Mouse (Mus musculus) c-Kit-negative CD71-positive TER-119-positive erythroid progenitor cells, embryonic 14.5 days (primary cell): Measurements from ENCODE around the gene Prkcb.

Source experiments
- DNase-seq: peaks from one replicate; pipeline ENCODE4 v3.0.0-alpha.2; 2013; ENCODE audit warnings: low read depth, low spot score

Prkcb gene

DNA sequence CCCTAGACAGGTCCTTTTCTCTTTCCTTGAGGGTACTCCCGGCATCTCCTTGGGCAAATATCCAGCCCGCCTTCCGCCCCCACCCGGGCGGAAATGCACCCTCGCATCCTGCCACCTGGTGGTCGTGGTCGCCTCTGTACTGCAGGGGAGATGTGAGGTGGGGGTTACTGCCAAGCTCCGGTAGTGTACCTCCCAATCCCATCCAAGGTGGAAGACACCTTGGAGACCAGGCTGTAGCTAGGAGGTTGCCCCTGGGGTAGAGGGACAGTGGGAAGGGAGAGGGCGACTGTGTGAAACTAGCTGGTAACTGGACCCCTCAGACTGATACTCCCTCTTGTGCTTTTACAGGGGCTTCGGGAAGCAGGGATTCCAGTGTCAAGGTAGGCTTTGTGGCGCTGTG is 1.6 kb downstream of the Prkcb start:
- no peak for DNase-seq

DNA sequence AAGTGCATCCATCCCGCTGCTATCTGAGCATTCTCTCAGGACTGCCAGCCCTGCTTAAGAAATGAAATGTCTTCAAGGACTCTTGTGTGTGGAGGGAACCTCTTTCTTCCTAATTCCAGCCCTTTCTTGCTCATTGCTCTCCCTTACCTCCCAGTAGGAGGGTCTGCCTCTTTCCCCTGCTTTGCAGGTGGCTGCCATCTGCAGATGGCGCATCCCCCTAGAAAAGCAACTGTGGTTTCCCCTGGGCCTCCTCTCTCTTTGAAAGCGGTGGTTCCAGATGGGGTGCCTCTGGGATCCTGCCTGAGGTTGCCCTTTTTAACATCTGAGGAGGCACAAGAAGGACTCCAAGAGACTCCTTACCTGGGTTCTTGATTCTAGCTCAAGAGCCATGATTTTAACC is 2.2 kb downstream of the Prkcb start:
- no peak for DNase-seq

DNA sequence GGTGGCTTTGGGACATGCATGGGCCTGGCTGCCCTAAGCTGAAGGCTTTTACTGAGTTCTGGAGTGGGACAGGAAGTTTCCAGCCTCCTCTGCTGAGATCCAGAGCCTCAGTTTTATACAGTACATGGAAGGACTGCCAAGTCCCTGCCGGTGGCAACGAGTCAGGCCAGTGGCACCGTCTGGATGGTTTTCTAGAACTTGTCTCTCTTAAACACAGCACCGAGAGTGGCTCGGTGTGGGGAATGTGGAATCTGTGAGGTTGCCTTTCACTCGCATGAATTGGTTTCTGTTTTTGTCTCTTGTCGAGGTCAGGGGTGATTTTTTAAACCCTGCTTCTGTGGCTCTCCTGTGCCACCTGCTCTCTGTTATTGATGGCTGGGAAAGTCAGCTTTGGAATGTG is 3.6 kb downstream of the Prkcb start:
- no peak for DNase-seq

DNA sequence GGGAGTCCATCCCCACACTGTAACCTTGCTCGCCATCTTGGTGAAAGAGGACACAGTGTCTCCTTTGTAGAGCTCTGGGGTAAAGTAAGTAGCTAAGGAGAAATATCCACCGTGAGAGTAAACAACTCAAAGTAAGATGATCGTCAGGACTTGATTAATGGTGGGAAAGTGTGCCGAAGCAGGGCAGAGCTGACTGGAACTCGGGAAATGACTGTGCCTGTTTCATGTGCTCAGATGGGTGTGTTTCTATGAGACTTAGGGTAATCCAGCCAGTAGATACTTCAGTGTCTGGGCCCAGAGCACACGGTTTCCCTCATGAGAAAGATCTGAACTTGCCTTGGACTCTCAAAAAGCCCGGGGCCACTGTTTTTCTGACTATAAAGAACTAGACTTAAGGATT is 5.6 kb downstream of the Prkcb start:
- DNase-seq, result no peak

DNA sequence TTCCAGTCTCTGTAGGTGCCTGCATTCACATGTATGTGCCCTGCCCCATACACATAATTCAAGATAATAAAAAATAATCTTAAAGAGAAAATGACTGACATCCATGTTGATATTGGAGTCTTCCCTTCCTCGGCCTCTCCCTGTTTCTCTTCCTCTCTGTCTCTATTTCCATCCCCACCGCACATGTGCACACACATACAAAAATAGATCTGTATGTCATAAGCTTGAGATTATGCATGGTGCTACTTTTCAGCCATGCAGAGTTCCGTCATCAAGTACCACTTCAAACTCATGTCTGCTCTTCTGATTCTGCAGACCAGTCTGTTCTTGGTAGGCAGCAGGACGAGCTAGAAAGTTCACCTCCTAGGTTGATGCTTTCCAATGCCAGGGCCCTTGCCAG is 6.8 kb downstream of the Prkcb start:
- DNase-seq, result no peak

DNA sequence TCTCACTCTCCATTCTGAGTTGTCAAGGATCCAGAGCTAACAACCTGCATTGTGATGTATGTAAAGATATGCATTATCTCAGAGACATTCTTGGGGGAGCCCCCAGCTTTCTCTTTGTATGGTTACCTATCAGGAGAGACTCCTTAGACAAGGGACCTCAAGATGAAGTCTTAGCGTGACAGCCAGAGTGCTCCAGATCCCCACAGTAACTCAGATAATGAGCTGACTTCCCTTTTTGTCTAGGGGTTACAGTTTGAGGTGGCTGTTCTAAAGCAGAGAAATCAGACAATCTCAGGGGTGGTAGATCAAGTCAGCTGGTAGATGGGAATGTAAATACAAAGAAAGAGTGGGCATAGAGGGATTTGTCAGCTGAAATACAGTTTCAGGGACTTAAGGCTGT is 7.8 kb downstream of the Prkcb start:
- DNase-seq, result no peak

DNA sequence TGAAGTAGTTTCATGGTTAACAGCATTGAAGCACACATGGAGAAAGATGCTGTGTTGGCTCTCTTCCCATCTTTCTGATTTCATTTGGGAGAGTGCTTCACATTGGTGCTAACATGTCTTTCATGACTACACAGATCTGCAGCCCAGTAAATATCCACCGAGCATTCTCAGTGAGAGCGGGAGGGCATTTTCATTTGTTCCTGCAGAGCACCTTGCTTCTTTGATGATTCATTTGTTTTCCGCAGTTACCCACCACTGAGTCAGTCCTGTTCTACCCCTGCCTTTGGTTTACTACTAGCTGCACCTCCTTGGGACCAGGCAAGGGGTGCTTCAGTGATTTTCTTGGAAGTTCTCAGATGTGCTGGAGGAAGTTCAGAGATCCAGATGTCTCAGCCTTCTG is 8.3 kb downstream of the Prkcb start:
- DNase-seq, result no peak

DNA sequence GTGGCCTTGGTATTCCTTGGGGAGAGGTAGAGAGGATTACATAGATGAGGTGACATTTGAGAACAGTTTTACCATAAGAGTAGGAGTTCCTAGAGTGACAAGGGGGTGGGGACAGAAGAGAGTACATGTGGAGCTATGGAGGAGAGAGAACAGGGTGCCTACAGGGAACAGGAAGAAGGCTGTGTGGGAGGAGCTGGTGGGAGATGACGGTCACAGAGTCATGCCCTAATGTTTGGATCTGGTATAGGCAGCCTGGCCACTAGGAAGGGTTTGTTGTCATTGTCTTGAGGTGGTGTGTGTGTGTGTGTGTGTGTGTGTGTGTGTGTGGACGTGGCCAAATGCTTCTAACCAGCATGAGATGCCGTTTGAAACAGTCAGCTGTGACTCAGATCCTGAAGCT is 9.1 kb downstream of the Prkcb start:
- DNase-seq, result no peak

DNA sequence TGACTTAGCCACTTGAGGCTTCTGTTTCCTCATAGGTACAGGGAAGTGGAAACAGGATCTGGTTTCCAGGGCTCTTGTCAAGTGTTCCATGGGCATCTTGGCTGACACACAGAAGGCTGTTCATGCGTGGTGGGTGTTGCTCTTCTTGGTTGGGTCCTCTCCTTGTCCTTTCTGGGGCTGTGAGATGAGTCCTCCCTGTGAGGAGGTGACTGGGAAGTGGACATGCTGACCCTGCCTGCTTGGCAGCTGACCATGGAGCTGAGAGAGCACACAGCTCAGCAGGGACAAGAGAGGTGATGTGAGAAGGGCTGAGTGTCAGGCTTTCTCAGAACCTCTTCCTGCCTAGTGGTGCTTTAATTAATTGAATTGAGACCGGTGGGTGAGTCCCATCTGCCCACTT is 10.2 kb downstream of the Prkcb start:
- no peak for DNase-seq

DNA sequence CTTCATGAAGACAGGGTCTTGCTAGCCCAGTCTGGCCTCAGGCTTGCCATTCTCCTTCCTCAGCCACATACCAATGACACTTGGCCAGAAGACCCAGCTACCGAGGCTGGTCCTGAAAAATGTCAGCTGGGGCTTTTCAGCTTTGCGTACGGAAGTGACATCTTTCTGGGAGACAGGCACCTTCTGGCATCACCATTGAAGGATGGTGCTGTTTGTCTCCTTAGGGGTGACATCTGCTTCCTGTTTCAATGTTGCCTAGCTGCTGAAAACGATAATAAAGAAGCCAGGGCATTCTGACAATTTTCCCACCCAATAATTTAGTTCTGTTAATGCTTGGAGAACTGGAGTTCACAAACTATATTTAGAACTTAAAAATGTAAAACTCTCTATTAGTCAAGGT is 12.0 kb downstream of the Prkcb start:
- no peak for DNase-seq

DNA sequence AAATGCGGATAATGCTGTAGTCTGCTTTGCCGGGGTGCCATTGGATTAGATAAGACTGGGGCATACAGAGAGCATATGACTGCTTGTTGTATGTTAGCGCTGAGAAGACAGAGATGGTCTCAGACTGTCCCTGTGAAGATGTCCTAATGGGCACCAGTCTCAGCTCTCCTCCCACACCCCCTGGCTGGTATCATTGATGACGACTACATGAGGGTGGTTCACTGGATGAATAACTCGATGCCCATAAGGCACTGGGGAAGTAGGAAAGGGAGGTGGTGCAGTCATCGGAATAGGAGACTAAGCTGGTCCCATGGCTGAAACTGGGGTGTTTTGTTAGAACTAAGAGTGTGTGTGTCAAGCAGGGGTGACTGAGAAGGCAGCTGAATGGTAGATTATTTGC is 14.0 kb downstream of the Prkcb start:
- no peak for DNase-seq

DNA sequence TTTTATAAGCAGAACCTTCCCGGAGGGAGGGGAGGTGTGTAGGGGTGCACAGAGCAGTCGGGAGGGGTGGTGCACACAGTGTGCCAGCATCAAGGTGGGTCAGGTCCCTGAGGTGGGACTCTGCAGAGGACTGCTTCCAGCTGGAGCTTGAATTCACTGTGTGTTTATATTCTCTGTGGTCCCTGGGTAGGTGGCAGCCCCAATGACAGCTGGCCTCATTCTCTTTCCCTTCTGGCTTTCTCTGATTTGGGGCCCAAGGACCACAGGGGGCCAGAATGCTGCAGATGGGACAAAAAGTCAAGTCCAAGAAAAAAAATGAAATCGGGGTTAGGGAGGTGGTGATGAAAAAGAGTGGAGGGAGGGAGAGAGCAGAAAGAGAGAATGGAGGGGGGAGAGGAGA is 15.4 kb downstream of the Prkcb start:
- DNase-seq, result no peak

DNA sequence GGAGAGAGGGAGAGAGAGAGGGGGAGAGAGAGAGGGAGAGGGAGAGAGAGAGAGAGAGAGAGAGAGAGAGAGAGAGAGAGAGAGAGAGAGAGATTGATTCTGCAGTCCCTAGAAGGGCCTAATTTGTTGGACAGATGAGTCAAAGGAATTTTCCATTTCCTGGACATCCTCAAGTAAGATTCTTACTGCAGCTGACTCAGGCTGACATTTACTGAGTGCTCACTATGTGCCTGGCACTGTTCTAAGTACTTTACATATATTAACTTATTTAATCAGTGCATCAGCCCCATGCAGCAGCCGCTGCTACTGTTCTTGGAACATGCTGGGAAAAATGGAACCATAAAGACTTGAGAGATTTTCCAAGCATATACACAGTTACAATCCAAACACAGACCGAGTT is 16.0 kb downstream of the Prkcb start:
- no peak for DNase-seq

DNA sequence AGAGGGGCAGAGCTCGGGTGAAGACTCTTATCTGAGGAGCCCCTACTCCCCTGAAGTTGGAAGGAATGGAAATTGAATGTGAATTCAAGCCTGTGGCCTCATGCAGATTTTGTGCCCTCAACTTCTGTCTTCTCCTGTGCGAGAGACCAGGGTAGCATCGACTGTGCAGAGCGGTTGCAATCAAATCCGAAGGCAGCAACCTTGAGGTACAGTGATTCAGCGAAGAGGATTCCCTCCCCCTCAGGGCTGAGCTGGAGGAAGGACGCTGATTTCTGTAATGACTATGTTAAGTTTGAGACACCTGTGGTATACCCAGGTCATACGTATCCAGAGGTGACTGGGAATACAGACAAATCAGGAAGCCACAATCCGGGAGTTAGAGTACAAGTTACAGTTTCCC is 18.7 kb downstream of the Prkcb start:
- DNase-seq, result no peak

DNA sequence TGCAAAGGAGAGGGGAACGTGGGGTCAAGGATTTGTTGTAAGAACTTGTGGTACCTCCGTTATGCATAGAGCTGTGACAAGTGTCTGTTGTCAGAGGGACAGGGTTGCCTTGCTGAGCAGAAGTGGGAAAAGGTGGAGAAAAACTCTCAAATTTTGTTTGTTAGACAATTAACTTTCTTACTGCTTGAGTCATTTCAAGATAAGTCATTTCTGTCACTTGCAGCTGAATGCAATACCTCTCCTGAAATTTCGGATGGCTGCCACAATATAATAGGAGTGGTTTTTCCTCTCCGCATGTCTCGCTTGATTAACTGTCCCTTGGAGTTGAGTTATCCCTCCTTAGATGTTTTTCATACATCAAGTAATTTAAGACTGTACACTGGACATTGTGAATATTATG is 20.1 kb downstream of the Prkcb start:
- no peak for DNase-seq

DNA sequence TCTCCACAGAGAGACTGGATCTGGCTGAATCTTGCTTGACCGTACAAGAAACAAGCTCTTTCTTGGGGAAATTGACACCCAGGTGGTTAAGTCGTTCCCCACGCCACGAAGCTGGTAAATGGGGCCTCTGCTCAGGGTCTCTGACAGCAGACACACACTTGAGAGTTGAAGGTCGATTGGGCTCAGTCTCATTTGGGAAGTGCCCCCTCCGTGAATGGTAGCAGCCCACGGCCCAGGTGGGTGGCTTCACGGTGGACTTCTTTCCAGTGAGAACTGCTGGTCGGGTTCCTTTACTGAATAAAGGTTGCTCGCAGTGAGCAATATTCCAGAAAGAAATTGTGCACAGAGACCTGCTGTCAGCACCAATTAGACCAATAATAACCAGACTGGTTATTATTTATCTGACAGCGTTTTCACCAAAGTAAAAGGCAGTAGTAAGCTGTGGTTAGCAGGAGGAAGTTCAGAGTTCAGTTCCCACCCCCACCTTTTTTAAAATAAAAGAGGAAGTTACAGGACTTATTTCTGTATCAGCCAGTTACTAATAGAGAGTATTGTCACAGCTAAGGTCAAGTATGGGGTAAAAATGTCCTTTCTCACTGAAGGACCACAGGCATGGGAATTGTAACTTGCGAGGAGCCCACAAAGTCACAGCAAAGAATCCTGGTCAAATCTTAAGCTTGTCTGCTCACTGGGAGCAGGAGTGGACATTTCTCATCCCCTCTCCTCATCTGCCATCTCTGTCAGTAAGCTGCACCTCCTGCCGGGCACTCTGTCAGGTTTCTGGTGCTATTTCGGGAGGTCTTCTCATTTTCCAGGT is 21.6 kb downstream of the Prkcb start:
- no peak for DNase-seq

DNA sequence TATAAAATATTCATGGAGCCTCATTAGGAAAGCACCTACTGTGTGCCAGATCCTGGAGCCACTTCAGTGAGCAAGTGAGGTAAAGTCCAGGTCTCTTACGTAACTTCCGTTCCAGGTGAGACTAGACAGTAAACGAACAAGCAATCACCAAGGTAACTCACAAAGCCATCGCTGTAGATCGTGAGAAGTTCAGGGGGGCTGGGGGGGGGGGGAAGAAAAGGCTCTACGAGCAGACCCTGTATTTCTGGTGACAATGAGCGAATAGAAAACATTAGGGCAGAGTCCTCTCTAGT is 22.1 kb downstream of the Prkcb start:
- no peak for DNase-seq

DNA sequence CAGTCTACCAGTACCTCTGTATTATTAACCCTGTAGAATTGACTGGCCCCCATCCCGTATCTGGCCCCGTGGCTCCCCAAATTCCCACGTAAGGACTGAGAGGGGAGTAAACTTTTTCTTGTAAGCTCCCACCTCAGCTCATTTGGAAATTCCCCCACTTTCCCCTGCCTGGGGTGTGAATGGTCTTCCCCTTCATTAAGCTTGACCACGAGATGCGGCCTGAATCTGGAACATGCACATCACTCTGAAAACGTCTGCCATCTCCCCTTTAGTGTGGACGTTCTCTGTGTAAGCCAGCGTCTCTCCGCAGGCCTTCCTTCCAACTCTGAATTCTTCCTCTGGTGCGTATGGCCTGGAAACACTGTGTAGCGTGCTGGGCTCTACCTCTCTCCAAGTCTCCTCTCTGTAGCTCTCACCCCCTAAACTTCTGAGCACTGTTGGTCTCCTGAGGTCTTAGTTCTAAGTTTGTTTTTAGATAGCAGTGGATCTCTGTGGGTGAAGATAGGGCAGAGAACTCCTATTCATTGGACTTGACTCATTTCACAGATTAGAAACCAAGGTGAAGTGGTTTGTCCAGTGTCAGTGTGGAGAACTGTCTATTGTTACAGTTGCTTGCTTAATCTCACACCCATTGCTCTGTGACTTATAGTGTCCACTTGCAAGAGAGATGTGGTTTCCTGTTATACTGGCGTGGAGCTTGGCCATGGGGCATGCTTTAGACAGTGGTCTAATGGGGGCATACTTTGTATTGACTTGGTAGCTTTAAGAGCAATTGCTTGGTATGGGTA is 25.3 kb downstream of the Prkcb start:
- no peak for DNase-seq

DNA sequence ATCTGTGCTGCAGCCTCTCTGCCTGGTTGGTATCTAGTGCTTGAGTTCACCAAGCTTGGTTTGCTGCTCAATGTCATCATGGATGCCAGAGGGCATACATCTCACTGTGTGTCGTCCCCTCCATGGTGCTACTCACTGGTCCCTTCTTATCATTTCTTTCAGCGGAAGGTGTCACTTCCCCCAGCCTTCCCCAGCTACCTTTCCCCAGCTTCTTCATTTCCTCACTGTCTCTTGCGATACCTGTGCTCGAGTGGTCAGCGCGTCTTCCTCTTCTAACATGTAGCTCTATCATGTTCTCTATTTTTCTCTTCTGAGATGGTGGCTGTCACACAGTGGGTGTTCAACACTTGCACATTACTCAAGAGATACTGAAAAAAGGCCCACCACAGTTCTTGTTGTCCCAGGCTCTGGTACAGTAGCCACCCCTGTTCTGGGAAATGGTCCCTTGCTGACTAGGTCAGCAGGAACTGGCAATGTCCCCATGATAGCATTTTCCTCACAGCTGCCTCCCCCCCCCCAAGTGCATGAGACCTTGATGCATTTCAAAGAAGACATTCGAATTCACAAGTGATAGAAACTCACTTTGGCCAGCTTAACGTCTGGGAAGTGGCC is 27.3 kb downstream of the Prkcb start:
- no peak for DNase-seq

DNA sequence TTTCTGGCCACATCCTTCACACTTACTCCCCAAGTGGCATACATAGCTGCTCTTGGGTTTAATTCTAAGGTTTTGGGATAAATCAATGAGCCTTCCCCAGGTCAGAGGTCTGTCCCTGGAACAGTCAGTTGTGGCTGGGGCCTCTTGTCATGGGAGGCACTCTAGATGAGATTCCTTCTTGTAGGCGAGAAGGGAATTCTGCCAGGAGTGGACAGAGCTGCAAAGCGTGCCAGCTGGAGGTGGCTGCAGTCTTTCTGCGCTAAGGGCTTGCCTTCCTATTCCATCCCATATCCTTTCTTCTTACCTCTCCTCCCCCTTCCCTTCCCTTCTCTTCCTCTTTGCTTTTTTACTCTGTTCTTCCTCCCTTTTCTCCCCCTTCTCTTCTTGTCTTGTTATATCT is 28.1 kb downstream of the Prkcb start:
- no peak for DNase-seq

DNA sequence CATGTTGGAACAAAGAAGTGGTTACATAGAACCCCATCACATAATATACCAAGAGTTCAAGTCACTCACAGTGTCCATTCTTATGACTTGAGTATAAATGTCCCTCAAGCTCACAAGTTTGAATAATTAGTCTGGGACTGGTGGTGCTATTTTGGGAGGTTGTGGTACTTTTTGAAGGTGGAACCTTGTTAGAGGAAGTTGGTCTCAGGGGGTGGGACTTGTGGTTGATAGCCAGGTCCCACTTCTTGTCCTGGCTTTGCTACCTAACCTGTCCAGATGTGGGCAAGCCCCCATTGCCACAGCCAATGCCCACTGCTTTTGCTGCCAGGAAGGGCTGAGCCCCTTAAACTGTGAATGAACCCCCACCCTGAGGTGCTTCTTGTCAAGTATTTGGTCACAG is 28.9 kb downstream of the Prkcb start:
- DNase-seq, result no peak

DNA sequence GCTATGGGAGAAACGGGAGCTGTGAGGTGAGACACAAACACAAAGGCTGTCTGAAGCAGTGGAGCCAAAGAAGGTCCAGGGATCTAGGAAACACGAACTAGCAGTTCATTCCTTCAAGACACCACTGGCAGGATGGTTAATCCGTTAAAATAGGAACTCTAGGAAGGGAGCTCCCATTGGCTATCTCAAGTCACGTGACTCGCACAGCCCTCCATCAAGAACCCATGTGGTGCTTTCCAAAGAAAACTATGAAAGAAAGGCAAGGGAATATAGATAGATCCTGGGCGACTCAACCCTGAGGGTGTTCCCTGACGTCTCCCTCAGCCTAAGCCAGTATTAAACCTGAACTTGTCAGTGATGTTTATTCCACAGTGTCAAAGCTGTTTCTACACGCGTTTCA is 31.0 kb downstream of the Prkcb start:
- DNase-seq, result no peak
